Mouse (Mus musculus) testis, adult 2 months (tissue): ENCODE results near the gene Speer3.

Experiments
- CTCF ChIP-seq: fragments of 200-500 bp; IDR thresholded peaks from 2 replicates; pipeline ENCODE4 v1.5.1; 2012; ENCODE audit warnings: low read depth, mild to moderate bottlenecking, inconsistent platforms, low read length, moderate library complexity; ENCODE audit not compliant: control insufficient read depth, insufficient read depth, insufficient replicate concordance
- POLR2A ChIP-seq: fragments of 200-500 bp; IDR thresholded peaks from 2 replicates; pipeline ENCODE4 v1.6.1; 2012; ENCODE audit warnings: low read depth, mild to moderate bottlenecking, inconsistent platforms, low read length, moderate library complexity; ENCODE audit not compliant: control insufficient read depth

DNA sequence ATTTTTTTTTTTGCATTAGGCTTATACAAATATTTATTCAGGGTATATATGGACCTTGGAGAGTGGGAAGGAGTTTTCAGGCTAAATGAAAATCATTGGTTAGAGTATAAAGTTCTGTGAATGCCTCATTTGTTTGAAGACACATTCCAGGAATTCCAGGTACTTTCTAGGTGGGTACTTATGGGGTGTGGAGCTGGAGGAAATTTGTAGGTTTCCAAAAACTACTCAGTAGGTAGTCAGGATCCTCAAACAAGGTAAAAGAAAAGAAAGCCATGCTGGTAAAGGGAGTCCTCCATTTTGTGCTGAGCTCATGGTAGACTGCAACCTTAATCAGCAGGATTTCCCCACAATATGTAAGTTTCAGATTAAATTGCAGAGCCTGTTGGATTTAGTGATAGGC lies 35.3 kb downstream of the Speer3 start:
- TF ChIP-seq POLR2A (no peak), CTCF (no peak)
